Mouse (Mus musculus) lung, postnatal 36 days (tissue): ENCODE data around the gene Pde3a.

Experiments used
- DNase-seq: peaks from one replicate; pipeline ENCODE4 v3.0.0; 2022; ENCODE audit warnings: mixed read lengths

The Pde3a gene

DNA sequence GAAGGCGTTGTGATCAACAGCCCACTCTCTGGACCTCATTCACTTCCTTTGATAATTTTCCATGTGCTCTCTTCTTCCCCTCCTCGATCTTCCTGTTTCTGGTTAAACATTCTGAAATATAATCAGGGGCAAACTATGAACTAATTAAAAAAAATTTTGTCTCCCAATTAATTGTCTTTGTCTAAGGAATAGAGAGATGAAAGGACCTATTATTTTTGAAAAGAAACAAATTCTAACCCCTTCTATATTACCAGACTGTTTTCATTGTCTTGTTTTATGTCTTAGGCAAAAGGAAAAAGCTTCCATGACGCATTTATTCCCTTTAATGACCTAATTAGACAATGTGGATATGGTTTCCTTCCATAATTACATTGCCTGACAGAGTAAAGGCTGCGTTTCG is 156.4 kb downstream of the Pde3a start:
- DNase-seq = no peak

DNA sequence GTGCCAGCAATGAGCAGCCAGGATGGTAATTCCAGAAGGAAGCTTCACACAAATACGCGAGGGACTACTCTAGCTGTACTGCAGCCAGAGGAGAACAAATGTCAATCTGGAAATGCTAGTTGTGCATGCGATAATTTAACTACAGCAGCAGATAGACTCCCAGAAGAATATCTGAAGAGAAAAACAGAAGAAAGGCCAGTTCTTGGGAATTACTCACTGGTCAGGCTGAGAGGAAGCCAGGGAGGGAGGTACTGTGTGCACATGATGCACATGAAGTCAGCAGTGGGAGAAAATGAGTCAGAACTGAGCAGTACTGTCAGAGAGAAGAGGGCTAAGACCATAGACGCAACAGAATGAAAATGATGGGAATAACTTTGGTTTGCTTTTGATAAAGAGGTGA is 159.7 kb downstream of the Pde3a start:
- DNase-seq = no peak

DNA sequence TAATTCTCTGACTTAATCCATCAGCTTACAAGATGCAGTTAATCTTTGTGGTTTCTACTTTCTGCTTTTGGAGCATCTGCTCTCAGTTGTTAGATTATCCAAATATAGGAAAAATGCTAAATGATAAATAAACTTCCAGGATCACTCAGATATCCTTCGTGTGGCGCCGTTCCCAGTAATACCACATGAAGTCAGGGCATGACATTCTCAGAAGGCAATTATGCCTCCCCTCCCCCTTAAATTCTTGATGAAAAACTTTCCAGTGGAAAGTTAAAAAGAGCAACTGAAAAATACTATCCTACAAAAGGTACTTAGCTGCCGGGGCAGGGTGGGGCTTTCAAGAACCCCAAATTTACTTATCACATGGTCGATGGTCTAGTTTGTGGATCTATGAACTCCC is 161.8 kb downstream of the Pde3a start:
- DNase-seq = no peak

DNA sequence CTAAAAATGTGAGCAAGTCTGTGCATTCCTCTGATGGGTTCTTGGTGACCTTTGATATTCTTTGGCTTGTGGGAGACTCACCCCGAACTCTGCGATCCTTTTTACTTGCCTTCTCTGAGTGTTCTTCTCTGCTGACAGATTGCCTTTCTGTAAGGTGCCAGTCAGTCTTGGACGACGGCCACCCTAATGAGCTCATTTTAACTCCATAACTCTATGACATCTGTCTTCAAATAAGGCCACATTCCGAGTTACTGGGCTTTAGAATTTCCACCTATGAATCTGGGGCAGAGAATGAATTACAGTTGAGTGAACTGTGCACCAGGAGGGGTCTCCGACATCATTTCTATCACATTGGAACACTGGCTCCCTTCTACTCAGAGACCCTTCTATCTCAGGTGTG is 176.0 kb downstream of the Pde3a start:
- no peak for DNase-seq

DNA sequence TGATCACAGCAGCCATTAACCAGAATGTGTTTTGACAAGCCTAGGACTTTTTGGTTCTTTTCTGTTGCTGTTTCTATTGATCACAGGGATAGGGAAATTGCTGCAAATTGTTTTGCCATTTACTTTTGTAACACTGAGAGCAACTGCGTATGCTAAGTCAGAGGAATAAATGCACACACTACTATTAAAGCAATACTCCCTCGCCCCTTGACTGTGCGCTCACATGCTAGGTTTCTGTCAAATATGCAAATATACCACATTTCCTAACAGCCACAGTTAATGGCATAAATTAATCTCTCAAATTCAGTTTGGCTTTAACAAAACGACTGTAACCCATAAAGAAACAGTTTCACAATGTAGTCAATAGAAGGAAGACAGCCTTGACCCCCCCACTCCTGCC is 179.5 kb downstream of the Pde3a start:
- DNase-seq = no peak

DNA sequence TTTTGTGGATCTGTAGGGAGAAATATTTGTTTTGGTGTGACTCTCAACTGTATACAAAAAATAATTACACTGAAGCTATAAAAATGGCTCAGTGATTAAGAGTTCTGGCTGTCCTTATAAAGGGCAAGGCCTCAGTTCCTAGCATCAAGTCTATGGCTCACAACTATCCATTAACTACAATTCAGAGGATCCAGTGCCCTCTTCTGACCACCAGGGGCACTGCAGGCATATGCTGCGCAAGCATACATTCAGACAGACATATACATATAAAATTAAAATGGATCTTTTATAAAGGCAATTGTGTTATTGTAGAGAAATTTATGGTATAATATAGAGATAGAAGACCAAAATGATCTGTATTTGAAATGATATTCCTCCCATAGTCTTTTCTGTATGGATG is 181.1 kb downstream of the Pde3a start:
- no peak for DNase-seq

DNA sequence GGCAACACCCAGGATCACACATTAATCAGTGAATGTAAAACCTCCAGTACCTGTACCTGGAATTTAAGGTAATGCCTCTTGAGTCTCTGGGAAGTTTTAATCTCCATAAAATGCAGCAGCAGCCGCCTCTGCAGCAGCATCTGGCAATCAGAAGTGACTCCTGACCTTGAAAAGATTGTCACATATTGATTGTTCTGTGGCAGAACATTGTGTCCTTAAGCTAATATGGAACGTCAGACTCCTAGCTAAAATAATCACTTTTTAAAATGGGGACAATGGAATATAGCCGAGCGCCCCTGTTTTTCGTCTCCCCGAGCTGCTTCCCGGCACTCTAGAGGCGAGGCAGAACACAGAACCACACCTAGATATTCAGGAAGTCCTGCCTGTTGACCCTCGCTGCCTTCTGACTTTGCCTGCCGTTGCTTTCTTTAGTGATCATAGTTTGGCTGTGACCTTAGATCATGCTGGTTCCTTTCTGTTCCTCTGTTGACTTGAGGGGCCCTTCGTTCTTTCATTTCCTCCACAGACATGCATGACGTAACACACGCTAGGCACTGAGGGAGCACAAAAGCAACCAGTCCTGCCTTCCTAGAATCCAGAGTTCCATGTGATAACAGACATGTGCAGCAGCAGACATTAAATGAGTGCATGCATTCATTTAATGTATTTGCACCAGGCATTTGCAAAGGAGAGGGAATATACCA is 183.4 kb downstream of the Pde3a start:
- no peak for DNase-seq

DNA sequence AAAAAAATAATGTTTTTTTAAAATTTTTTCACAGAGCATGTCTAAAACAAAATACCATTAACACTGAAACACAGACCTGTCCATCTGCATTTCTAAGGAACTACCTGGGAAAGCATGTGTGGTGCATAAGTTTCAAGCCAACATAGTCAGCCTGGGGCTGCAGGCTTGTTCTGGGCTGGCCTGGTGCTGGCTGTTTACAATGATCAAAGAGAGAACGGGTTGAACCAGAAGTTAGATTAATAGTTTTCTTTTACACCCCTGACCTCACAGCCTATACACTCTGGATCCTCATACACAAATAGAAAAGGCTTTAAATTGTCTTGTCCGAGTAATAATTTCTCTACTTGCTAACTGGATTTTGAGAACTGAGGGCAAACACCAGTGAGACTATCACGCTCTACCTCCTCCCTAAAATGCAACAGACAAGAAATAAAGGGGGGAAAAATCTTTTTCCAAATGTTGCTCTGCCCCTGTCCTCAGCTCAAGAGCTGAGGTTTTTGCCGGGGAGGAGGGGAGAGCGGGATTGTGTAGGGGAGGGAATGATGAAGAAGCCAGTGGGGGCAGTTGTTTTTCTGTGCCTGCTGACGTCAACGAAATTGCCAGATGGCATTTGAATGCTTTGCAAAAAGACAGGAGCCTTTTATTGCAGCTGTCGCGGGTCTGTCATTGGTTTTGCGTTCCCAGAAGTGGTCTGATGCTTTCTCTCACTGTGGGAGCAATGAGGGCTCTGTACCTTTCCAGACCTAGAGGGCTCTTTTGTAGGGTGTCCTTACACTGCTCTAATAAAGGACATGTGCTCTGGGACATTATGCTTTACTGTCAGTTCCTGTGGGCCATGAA is 185.1 kb downstream of the Pde3a start:
- no peak for DNase-seq

DNA sequence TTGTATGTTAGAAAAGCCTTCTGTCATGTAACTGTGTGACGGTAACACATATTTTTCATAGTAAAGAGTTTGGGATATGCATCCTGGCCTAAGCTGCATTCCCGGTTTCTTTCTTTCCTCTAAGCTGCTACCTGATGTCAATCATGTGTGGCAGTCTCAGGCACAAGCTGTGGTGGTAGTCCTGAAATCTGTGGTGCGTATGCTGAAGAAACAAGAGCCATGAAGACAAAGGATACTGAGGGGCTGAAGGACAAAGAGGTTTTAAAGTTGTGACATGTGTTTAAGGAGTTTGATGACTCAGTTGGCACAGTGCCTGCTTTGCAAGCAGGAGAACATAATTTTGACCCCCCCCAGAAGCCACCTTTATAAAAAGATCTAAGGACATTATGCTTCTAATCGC is 186.1 kb downstream of the Pde3a start:
- no peak for DNase-seq

DNA sequence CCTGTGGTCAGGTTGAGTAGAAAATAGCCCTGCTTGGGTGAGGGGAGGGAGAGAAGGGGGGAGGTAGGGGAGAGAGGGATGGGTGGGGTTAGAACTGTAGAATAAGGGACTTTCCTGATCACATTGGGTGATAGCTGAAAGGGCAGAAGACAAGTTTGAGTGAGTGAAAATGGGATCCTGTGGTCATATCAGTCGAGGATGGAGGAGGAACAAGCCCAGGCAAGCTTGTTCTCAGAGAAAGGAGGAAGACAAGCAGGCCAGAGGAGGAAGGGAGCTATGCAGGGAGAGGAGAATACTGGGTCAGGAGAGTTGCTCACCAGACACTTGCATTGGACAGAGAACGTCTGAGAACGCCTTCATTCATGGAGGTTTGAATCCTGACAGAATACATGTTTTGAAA is 190.9 kb downstream of the Pde3a start:
- DNase-seq = no peak

DNA sequence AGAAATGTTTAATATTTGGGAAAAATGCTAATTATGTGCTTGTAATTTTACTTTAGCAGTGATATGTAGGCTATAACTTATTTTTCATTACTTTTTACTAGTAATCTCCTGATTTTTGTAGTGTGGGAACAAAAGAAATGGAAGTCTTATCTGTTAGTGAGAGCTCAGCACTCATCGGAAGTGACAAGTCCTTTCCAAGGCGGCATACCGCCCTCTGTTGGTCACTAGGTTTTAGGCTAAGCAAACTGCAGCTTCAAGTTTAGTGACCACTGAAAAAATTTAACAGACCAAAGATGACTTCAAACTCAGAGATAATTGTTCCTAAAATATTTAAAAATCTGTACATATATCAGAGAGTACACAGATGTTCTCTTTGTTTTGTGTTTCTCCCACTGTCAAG is 198.5 kb downstream of the Pde3a start:
- peak; percentile 85 for DNase-seq

DNA sequence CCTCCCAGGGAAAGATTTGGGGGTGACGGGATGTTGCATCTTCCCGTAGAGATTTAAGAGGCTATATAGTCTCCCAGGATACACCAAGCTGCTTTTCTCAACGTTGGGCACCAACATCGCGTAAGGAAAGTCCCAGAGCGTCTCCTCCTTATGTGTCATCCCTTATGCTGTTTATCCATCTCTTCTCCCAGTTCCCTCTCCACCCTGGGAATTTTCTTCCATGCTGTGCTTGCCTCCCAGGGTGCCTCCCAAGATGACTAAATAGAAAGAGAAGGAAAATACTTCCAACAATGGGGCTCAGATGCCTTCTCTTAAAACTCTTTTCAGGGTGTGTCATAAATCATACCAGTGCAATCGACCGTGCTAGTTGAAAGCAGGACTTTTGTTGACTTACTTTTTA is 199.8 kb downstream of the Pde3a start:
- no peak for DNase-seq

DNA sequence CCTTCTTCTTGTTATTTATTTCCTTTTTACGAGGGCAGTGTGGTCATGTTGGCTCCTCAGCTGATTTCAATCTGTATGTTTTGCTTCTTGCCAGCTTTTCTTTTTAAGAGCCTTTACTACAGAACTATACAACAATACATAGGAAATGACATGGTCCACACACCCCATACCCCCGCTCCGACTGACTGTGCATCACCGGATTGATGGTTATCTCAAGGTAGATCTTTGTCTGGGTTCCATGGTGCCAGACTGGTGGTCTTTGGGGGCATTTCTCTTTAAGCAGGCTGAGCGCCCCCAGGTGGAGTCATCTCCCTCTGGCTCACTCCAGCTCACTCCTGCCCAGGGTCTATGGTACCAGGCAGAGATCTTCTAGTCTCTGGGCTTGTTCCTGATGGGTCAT is 206.3 kb downstream of the Pde3a start:
- DNase-seq = no peak

DNA sequence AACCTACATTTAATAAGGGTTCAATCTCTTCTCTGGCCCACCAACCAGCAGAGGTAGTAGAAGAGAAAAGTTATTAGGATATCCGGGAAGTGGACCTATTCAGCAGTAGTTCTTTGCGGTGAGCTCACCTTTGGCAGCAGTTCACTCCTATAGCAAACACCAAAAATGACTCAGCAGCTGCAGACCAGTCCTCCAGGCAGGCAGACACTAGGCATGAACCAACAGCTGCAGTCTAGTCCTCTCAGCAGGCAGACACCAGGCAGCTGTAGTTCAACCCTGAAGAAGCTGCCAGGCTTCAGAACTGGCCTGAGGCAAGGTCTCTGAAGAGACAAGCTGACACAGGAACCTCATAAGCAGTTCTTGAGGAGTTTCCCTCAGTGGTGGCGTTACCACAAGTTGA is 207.5 kb downstream of the Pde3a start:
- DNase-seq = no peak

DNA sequence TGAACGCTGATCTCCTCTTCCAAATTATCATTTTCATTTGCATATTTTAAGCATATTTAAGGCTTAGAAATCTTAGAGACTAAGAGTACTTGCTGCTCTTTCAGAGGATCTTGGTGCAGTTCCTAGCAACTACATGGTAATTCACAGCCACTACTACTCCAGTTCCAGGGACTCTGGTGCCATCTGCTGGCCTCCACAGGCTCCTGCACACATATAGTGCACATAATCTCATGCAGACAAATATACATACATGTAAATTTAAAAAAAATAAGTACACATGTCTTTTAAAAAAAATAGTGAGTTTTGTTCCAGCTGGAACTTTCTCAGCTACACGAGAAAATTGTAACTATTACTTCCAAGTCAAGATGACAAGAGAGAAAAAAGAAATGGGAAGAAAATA is 221.2 kb downstream of the Pde3a start:
- no peak for DNase-seq

DNA sequence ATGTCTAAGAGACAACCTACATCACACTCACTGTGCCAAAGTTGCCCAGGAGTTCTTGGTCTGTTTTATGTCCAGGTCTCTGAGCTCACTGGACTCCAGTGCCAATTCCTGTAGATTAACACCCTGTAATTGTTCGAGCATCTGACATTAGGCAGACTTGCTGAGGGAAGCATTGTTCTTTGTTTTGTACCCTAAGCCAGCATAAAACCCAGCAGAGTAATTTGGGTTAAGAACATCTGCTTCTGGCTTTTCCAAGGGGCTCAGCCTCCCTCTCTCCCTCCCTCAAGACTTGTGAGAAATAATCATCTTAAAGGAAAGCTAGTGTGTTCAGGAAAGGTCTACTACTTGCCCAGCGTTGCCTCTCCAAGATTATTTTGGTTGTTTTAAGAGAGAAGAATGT is 225.2 kb downstream of the Pde3a start:
- no peak for DNase-seq

DNA sequence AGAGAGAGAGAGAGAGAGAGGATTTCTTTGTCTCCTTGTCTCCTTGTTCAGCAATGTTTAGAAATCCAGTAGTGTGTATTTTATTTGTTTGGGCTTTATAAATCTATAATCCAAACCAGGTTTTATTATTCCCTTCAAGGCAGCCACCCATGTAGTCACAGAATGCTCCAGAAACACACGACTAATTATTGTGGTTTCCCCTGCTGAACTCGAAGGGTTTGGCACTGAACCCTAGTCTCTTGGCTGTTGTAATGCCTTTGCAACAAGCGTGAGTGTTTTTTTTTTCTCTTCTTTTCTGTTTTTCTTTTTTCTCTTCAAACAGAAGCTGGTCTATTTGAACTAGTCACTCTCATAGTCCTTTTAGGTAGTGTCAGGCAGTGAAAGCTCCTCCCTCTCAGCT is 225.6 kb downstream of the Pde3a start:
- no peak for DNase-seq

DNA sequence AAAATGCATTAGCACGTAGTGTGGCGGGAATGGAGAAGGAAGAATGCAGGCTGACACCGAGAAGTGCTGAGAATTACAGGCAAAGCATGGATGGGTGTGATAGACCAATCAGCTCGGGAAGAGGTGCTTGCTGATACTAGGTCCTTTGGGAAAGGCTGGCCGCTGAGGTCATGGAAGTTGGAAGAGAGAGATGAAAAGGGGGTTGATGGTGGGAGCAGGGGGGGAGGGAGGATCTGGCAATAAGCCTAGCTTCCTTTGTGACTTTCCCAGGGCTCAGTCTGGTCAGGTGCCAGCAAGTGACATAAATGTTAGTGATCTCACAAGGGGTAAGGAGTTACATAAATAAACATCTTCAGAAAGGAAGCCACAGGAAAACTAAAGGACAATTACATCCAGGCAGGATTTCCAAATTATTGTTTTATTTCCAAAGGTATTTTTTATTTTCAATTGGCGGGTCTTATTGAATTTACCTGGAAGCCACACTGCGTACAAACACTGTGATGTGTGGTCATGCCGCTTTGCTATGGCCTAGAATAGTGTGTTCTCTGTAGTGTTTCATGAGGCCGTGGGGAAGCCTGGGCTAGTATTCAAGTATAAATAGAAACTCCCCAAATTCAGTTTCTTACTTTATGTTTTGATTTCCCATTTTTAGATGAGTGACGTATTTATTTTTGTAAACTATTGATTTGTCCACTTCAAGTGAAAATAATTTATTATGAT is 236.4 kb downstream of the Pde3a start:
- peak; percentile 84 for DNase-seq

DNA sequence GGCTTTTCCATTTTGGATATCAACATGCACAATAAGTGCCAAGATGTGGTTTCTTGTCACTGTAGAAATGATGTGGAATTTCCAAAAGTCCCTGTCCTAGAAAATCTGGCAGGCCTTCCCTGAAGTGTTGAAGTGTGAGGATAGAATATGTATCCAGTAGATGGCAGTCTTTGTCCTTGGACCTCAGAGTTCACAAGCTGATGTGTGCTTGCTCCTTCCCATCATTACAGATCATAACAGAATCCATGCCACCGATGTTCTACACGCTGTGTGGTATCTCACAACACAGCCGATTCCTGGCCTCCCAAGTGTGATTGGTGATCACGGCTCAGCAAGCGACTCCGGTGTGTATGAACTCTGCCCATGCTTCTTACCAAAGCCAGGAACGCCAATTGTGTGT is 238.2 kb downstream of the Pde3a start:
- DNase-seq = peak; percentile 28

DNA sequence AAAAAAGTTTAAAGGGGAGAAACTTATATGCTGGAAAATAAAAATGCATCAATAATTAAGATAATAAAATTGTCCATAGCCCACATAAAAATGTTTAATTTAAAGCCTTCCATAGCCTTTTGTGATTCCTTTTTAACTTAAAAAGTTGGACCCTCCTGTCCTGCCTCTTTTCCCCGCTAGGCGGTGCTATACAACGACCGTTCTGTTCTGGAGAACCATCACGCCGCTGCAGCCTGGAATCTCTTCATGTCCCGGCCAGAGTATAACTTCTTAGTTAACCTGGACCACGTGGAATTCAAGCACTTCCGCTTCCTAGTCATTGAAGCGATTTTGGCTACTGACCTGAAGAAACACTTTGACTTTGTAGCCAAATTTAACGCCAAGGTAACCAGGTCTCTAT is 239.6 kb downstream of the Pde3a start:
- DNase-seq = peak; percentile 55

DNA sequence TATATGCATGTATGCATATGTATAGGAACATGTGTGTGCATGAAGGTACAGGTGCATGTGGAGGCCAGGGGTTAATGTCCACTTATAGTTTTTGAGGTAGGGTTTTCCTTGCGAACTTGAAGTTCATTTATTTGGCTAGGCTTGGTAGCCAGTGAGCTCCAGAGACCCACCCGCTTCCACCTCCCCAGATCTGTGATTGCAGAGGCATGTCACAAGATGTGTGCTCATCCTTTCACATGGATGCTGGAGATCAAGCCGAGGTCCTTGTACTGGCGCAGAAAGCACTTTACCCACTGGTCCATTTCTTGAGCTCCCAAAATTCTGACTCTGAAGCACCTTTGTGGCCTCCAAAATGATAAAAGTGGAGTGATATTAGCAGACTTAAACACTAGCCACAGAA is 245.8 kb downstream of the Pde3a start:
- no peak for DNase-seq

DNA sequence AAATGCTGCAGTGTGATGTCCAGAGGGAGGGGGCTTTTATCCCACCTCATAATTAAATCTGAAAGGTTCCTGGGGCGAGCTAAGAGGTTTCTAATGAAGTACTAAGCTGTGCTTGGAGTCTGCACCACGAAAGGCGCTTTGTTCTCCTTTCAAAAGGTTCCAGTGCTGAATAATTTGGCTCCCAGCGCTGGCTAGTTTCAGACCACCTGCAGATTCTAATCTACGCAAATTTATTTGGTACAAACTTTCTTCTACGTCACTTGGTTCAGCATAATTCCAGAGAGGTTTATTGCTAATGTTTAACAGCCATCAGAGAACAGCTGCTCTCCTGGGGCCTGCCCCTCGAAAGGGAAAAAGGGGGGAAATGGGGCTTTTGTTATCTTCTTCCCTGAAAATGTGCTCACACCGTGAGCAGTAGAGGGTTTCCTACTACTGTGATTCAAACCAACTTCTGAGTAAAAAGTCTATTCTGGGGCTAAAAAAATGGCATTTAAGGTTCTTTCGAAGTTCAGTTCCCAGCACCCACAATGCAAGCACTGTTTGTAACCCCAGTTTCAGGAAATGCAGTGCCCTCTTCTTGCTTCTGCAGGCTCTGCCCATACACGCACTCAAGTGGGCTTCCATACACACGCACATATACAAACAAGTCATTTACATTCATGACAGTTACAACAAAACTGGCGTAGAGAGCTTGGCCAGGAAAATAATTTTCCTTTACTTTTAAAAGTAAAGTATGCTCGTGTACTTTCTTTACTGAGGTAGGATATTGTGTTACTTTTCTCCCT is 246.8 kb downstream of the Pde3a start:
- no peak for DNase-seq

DNA sequence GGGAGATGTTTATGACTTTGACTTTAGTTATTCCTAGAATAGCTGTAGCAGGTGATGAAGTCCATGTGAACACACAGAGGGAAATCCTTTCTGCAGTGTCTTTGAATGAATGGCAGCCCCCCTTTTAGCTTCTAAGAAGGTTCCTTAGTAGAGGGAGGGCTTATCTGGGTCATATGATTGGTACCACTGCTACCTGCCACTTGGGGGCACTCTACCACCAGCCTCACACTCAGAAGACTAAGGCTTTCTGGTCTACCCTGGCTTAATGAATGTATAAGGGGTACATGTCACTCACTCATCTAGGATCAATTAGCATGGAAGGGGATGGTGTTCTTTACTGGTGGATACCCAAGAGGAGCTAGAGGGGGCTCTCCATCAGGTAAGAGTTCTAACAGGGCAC is 250.4 kb downstream of the Pde3a start:
- DNase-seq = no peak
